Mouse (Mus musculus): ENCODE results near the gene Foxo6. TPM values are rescaled to one million over a fixed set of nuclear protein-coding genes. Genes with fewer than 3 reads are reported as not detected.

The Foxo6 gene
- polyA plus RNA-seq, 1 experiment from 2014 or later = 0.25 TPM

GRCm38 (mm10) chr4:120314571-120314970 lies 27.4 kb upstream of the Foxo6 start:
- H3K4me3 ChIP-seq = no peak overlapping the region
- H3K4me1 ChIP-seq = no peaks in the 10 kb centered on the region
- no peaks in the 10 kb centered on the region for H3K27me3 ChIP-seq
- no peak for ATAC-seq (ENCODE audit: borderline replicate concordance, extremely low read depth, low FRiP score, low TSS enrichment)
- WGBS = 24% methylated on average over 3 of the region's 3 CpGs
- no peaks in the 10 kb centered on the region for H3K9me3 ChIP-seq
- H3K9ac ChIP-seq = no peak overlapping the region
- H3K27ac ChIP-seq = no peak overlapping the region
- H3K4me2 ChIP-seq = no peak overlapping the region
- no peaks in the 10 kb centered on the region for H3K36me3 ChIP-seq

DNA sequence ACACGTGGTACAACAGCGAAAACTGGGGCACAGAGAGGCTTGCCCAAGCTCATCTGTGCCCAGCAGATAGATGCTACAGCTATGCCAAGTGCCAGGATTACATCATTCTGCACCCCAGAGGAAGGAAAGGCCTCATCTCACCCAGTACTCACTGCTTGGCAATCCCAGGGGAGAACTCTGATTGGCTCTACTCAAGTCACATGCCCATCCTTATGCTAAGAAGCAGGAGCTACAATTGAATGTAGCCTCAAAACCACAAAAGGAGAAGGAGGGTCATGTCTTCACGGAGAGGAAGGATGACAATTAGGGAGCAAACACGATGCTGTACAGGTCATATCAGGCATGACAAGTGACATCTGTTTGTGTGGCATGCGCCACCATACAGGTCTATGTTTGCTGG lies 26.2 kb upstream of the Foxo6 start:
- Histone ChIP-seq H3K27ac (no peak overlapping the region), H3K9ac (no peak overlapping the region), H3K36me3 (no peaks in the 10 kb centered on the region), H3K27me3 (no peaks in the 10 kb centered on the region), H3K4me3 (no peak overlapping the region), H3K4me1 (no peaks in the 10 kb centered on the region), H3K9me3 (no peaks in the 10 kb centered on the region), H3K4me2 (no peak overlapping the region)
- ATAC-seq (ENCODE audit: borderline replicate concordance, extremely low read depth, low FRiP score, low TSS enrichment) = no peak
- WGBS = 68% methylated on average over 5 of the region's 5 CpGs

DNA sequence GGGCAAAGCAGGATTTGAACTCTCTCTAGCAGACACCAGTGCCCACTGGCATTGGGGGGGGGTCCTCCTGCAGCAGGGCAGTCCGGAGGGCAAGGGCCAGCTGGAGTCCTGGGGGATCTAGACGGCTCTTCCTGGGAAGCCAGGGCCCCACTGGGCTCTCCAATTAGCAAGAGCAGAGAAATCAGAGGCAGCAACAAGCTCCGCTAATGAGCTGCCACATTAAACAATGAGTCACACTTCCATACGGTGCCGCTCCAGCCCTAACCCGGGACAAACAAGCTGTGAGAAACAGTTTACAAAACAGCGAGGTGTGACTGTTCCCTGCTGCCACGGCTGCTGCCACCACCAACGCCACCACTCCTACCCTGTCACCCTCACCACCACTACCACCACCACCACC lies 17.4 kb upstream of the Foxo6 start:
- no peak overlapping the region for H3K9ac ChIP-seq
- 12% methylated on average over 9 of the region's 9 CpGs for WGBS
- H3K9me3 ChIP-seq = no peaks in the 10 kb centered on the region
- no peaks in the 10 kb centered on the region for H3K4me1 ChIP-seq
- H3K27ac ChIP-seq = no peak overlapping the region
- no peak overlapping the region for H3K4me2 ChIP-seq
- no peak for ATAC-seq (ENCODE audit: borderline replicate concordance, extremely low read depth, low FRiP score, low TSS enrichment)
- no peaks in the 10 kb centered on the region for H3K36me3 ChIP-seq
- peaks cover 19% of the 10 kb centered on the region; the same call in 1 of the 2 replicates for H3K27me3 ChIP-seq
- no peak overlapping the region for H3K4me3 ChIP-seq

GRCm38 (mm10) chr4:120299287-120299686 lies 12.1 kb upstream of the Foxo6 start:
- Histone ChIP-seq H3K4me2 (no peak overlapping the region), H3K27ac (no peak overlapping the region), H3K36me3 (no peaks in the 10 kb centered on the region), H3K9ac (no peak overlapping the region), H3K9me3 (no peaks in the 10 kb centered on the region), H3K27me3 (peaks cover 13% of the 10 kb centered on the region; the same call in 1 of the 2 replicates), H3K4me3 (no peak overlapping the region), H3K4me1 (no peaks in the 10 kb centered on the region)
- WGBS = 33% methylated on average over 7 of the region's 7 CpGs
- ATAC-seq (ENCODE audit: borderline replicate concordance, extremely low read depth, low FRiP score, low TSS enrichment) = no peak

DNA sequence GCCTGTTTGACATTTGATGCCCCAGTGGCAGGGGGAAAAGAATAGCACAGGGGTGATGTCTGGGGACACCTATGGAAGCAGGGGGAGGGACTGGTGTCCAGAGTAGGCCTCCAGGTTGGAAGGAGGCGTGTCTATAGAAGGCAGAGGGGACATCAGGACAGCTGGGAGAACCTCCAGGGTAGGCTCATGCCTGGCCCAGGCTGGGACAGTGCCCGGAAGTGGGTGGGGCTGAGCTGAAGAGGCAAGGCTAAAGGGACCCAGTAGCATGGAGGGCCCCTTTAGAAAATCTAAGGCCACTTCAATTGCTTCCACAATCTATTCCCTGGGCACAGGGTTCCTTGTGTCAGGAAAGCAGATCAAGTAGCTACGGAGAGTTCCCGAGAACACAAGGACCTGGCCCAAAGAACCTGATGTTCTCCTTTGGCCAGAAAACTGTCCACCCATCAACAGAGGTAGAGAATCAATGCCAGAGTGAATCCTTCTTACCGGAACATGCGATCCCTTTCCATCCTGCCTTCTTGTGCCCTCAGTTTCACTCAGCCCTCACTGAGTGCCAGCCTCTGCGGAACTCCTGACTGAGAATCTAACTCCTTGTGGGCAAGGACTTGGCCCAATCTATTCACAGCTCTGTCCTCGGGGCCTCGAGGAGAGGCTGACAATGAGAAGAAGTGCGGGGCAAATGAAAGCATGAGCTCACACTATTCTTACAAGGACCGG lies 4.1 kb upstream of the Foxo6 start:
- no peak for ATAC-seq (ENCODE audit: borderline replicate concordance, extremely low read depth, low FRiP score, low TSS enrichment)
- Histone ChIP-seq H3K4me2 (no peak overlapping the region), H3K4me1 (peaks cover 21% of the 10 kb centered on the region), H3K9me3 (no peaks in the 10 kb centered on the region), H3K36me3 (no peaks in the 10 kb centered on the region), H3K4me3 (no peak overlapping the region), H3K27ac (no peak overlapping the region), H3K9ac (no peak overlapping the region), H3K27me3 (peaks cover 28% of the 10 kb centered on the region)
- 66% methylated on average over 11 of the region's 11 CpGs for WGBS

DNA sequence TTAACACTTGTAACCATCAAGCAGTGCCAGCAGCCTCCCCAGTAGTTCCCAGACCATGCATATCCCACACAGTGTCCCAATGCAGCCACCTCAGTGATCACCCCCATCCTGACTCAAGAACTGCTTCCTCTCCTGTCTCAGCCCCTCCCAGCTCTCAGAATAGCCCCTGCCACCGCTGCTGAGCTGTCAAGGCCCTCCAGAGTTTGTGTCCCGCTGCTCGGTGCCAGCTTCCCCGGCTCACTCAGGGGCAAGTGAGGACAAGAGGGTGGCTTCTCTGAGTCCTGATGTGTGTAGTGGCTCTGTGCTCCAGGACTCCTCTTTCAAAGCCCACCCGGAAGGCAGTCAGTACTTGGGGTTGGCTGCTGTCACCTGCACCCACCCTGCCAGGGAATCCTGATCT lies 3.3 kb upstream of the Foxo6 start:
- Histone ChIP-seq H3K27me3 (peaks cover 36% of the 10 kb centered on the region), H3K36me3 (no peaks in the 10 kb centered on the region), H3K4me3 (no peak overlapping the region), H3K4me2 (no peak overlapping the region), H3K27ac (no peak overlapping the region), H3K4me1 (peaks cover 22% of the 10 kb centered on the region), H3K9ac (no peak overlapping the region), H3K9me3 (no peaks in the 10 kb centered on the region)
- ATAC-seq (ENCODE audit: borderline replicate concordance, extremely low read depth, low FRiP score, low TSS enrichment) = no peak
- 27% methylated on average over 5 of the region's 5 CpGs for WGBS

- Histone ChIP-seq H3K4me2 (no peak overlapping the region), H3K36me3 (no peaks in the 10 kb centered on the region), H3K4me3 (no peak overlapping the region), H3K4me1 (peaks cover 22% of the 10 kb centered on the region), H3K9ac (no peak overlapping the region), H3K9me3 (no peaks in the 10 kb centered on the region), H3K27me3 (peaks cover 47% of the 10 kb centered on the region), H3K27ac (no peak overlapping the region)
- 47% methylated on average over 3 of the region's 3 CpGs for WGBS
- ATAC-seq (ENCODE audit: borderline replicate concordance, extremely low read depth, low FRiP score, low TSS enrichment) = no peak
These were observed 2.2 kb upstream of the Foxo6 start for GRCm38 (mm10) chr4:120289181-120289965.

DNA sequence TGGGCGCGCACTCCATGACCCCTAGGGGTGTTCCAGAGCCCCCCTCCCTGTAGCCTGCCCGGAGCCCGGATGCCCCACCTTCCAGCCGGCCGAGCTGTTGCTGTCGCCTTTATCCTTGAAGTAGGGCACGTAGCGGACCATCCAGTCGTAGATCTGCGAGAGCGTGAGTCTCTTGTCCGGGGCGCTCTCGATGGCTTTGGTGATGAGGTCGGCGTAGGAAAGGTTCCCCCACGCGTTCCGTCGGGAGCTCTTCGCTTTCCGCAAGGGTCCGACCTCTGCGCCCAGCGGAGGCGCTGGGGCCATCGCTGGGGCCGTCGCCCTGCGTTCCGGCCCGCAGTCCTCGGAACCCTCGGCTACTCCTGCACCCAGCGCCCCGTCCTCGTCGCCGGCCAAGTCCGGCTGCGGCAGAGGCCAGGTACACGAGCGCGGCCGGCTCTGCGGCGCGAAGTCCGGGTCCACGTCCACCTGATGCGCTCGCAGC lies 348 bp downstream of the Foxo6 start:
- ATAC-seq (ENCODE audit: borderline replicate concordance, extremely low read depth, low FRiP score, low TSS enrichment) = no peak
- Histone ChIP-seq H3K4me1 (peaks cover 39% of the 10 kb centered on the region), H3K9ac (peak overlapping the region; percentile 41), H3K9me3 (no peaks in the 10 kb centered on the region), H3K36me3 (no peaks in the 10 kb centered on the region), H3K27ac (no peak overlapping the region), H3K4me2 (peak overlapping the region; percentile 99), H3K27me3 (peaks cover 66% of the 10 kb centered on the region), H3K4me3 (peak overlapping the region; percentile 54)
- WGBS = under 1% methylated on average over 53 of the region's 53 CpGs

GRCm38 (mm10) chr4:120285730-120286129 lies 1.4 kb downstream of the Foxo6 start:
- H3K27me3 ChIP-seq = peaks cover 76% of the 10 kb centered on the region
- WGBS = 87% methylated on average over 1 of the region's 1 CpGs
- no peaks in the 10 kb centered on the region for H3K9me3 ChIP-seq
- peaks cover 40% of the 10 kb centered on the region for H3K4me1 ChIP-seq
- H3K4me2 ChIP-seq = 0 out of 2 replicates have a peak overlapping the region, but pooled peaks have one; percentile 99
- ATAC-seq (ENCODE audit: borderline replicate concordance, extremely low read depth, low FRiP score, low TSS enrichment) = no peak
- no peak overlapping the region for H3K27ac ChIP-seq
- no peak overlapping the region; the same call in 1 of the 2 replicates for H3K4me3 ChIP-seq
- H3K9ac ChIP-seq = no peak overlapping the region
- no peaks in the 10 kb centered on the region for H3K36me3 ChIP-seq

DNA sequence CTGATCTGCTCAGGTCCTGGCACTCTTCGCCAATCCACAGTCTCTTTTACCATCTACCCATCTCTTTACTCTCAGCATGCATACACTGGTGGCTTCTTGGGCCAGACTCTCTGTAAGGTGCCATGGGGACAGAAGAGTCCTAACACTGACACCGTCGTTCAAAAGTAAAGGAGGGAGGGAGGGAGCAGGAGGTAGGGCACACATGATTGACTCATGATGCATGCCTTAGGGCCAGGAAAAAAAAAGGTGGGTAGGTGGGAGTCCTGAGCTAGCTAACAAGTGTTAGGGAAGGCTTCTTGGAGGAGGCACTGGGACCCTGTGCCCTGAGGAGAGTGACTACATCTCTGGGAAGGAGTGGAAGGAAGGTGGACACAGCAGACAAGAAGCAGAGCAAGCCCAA lies 1.9 kb downstream of the Foxo6 start:
- 66% methylated on average over 3 of the region's 3 CpGs for WGBS
- no peak overlapping the region for H3K4me3 ChIP-seq
- ATAC-seq (ENCODE audit: borderline replicate concordance, extremely low read depth, low FRiP score, low TSS enrichment) = no peak
- no peak overlapping the region for H3K27ac ChIP-seq
- no peaks in the 10 kb centered on the region for H3K9me3 ChIP-seq
- H3K36me3 ChIP-seq = no peaks in the 10 kb centered on the region
- H3K4me2 ChIP-seq = no peak overlapping the region
- H3K27me3 ChIP-seq = peaks cover 81% of the 10 kb centered on the region
- H3K4me1 ChIP-seq = peaks cover 36% of the 10 kb centered on the region
- H3K9ac ChIP-seq = no peak overlapping the region

- Histone ChIP-seq H3K4me2 (no peak overlapping the region), H3K9ac (no peak overlapping the region), H3K4me1 (peaks cover 34% of the 10 kb centered on the region), H3K9me3 (no peaks in the 10 kb centered on the region), H3K36me3 (no peaks in the 10 kb centered on the region), H3K27ac (no peak overlapping the region), H3K4me3 (no peak overlapping the region), H3K27me3 (peaks cover 86% of the 10 kb centered on the region)
- ATAC-seq (ENCODE audit: borderline replicate concordance, extremely low read depth, low FRiP score, low TSS enrichment) = no peak
- 61% methylated on average over 1 of the region's 1 CpGs for WGBS
These were observed 3.0 kb downstream of the Foxo6 start for GRCm38 (mm10) chr4:120284187-120284586.

- peaks cover 31% of the 10 kb centered on the region for H3K4me1 ChIP-seq
- H3K9me3 ChIP-seq = no peaks in the 10 kb centered on the region
- WGBS = 6% methylated on average over 6 of the region's 6 CpGs
- peak overlapping the region; percentile 51 for H3K9ac ChIP-seq
- peak overlapping the region; percentile 51 for H3K4me3 ChIP-seq
- H3K4me2 ChIP-seq = peak overlapping the region; percentile 95
- no peaks in the 10 kb centered on the region for H3K36me3 ChIP-seq
- H3K27me3 ChIP-seq = peaks cover 81% of the 10 kb centered on the region
- H3K27ac ChIP-seq = peak overlapping the region; percentile 66
- peak; percentile 82 for ATAC-seq (ENCODE audit: borderline replicate concordance, extremely low read depth, low FRiP score, low TSS enrichment)
These were observed 4.0 kb downstream of the Foxo6 start for GRCm38 (mm10) chr4:120283141-120283540.

Measured in lung, embryonic 15.5 days (tissue).